Mouse (Mus musculus) heart, adult 2 months (tissue): ENCODE measurements around the gene Rfc2. TPM values are rescaled to one million over a fixed set of nuclear protein-coding genes. Genes with fewer than 3 reads are reported as not detected.
"Not testable (repeated sequence)": the region's sequence is repeated elsewhere in the genome, so short reads cannot be mapped to it uniquely, and the experiment has no call there.

Source experiments
- DNase-seq, 2 experiments: peaks; one replicate each; pipeline ENCODE4 v3.0.0; 2021
- H3K27ac ChIP-seq: fragments of 200-600 bp; 2 replicates; pipeline ENCODE4 v1.8.1; 2022
- H3K27me3 ChIP-seq: fragments of 200-500 bp; 2 replicates; pipeline ENCODE4 v1.6.1; 2012; ENCODE audit warnings: mild to moderate bottlenecking, low read length, inconsistent platforms, mixed read lengths; ENCODE audit not compliant: control insufficient read depth, insufficient read depth
- H3K36me3 ChIP-seq: fragments of 200-500 bp; 2 replicates; pipeline ENCODE4 v1.6.1; 2012; ENCODE audit warnings: low read length, inconsistent platforms; ENCODE audit not compliant: control insufficient read depth, insufficient read depth
- H3K4me1 ChIP-seq: fragments of 200-500 bp; 2 replicates; pipeline ENCODE4 v1.6.1; 2011; ENCODE audit warnings: low read length; ENCODE audit not compliant: control insufficient read depth, insufficient read depth
- H3K4me3 ChIP-seq: fragments of 200-600 bp; 2 replicates; pipeline ENCODE4 v1.8.1; 2022
- H3K79me2 ChIP-seq: fragments of 200-500 bp; replicated peaks from 2 replicates; pipeline ENCODE4 v1.6.1; 2012; ENCODE audit warnings: mild to moderate bottlenecking, inconsistent platforms, low read length, moderate library complexity, mixed read lengths; ENCODE audit not compliant: control insufficient read depth, insufficient read depth
- H3K9ac ChIP-seq: fragments of 200-500 bp; 2 replicates; pipeline ENCODE4 v1.6.1; 2012; ENCODE audit warnings: low read depth, mild to moderate bottlenecking, control low read depth, inconsistent platforms, low read length, mixed read lengths
- CTCF ChIP-seq: fragments of 200-600 bp; IDR thresholded peaks from 2 replicates; pipeline ENCODE4 v1.8.1; 2022; ENCODE audit warnings: antibody characterized with exemption, mild to moderate bottlenecking, moderate library complexity
- EP300 ChIP-seq: fragments of 200-500 bp; IDR thresholded peaks from 2 replicates; pipeline ENCODE4 v1.6.1; 2011; ENCODE audit warnings: low read depth, low read length, control low read depth; ENCODE audit not compliant: insufficient read depth
- POLR2A ChIP-seq: fragments of 200-500 bp; IDR thresholded peaks from 2 replicates; pipeline ENCODE4 v1.6.1; 2011; ENCODE audit warnings: mild to moderate bottlenecking, low read depth, low read length, control low read depth; ENCODE audit not compliant: insufficient read depth
- WGBS: fragments of 180-500 bp; shearing (Covaris S2); methylation state at CpG from one replicate; pipeline ENCODE4 v1.1.7; 2018; 5-methylcytosine and 5-hydroxymethylcytosine counted together
- intact Hi-C: fragments of 180-260 bp; cut with DNase I; formaldehyde crosslinking; loops from one replicate; pipeline ENCODE4 v1.15.1; 2025
- polyA plus RNA-seq: library from polyadenylated mRNA; depleted of rRNA; stranded (reverse); fragments of >200 nt; gene quantifications from 2 replicates; pipeline ENCODE4 v1.2.3, GENCODE M21; 2012
- total RNA-seq, 2 experiments: library from RNA; stranded (reverse); gene quantifications; 2 replicates each; pipeline ENCODE4 v1.2.3; 2021

Rfc2 gene
- total and polyA plus RNA-seq, 3 experiments, result 21.0 to 32.5 (median 24.6) TPM

GRCm38 (mm10) chr5:134639269-134639682 lies 58.1 kb downstream of the Rfc2 start, which contains the start of gene Eif4h:
Gene Eif4h (minus strand): TSS chr5:134639490.
- Histone ChIP-seq H3K27me3 (no peaks in the 10 kb centered on the region), H3K36me3 (peaks cover 21% of the 10 kb centered on the region), H3K27ac (peak within 1 kb of the TSS; percentile 97), H3K9ac (peak within 1 kb of the TSS; percentile 97), H3K79me2 (peaks cover 9% of the 10 kb centered on the region), H3K4me3 (peak within 1 kb of the TSS; percentile 97), H3K4me1 (peaks cover 8% of the 10 kb centered on the region)
- under 1% methylated on average over 49 of the region's 52 CpGs for WGBS
- DNase-seq, result peak; percentile 98 to 99
- TF ChIP-seq EP300, result 0 out of 2 replicates have a peak, but pooled peaks have one; percentile 46
- no peak for TF ChIP-seq CTCF
- peak; percentile 93 for TF ChIP-seq POLR2A
- intact Hi-C loops, result loop anchor here (2.0 kb wide), 2 partner anchors 40 to 56 kb away; no protein-coding TSS in a partner anchor

- Histone ChIP-seq H3K27me3 (no peaks in the 10 kb centered on the region), H3K4me1 (peaks cover 11% of the 10 kb centered on the region), H3K79me2 (peaks cover 7% of the 10 kb centered on the region), H3K27ac (no peak overlapping the region), H3K9ac (no peak overlapping the region), H3K4me3 (no peak overlapping the region), H3K36me3 (peaks cover 16% of the 10 kb centered on the region)
- intact Hi-C loops, result no loop called here
- TF ChIP-seq POLR2A, result no peak
- no peak for TF ChIP-seq CTCF
- no peak for TF ChIP-seq EP300
- DNase-seq, result no peak
- 91% methylated on average over 3 of the region's 3 CpGs for WGBS
Observed at GRCm38 (mm10) chr5:134640371-134640770, 59.2 kb downstream of the Rfc2 start.

- TF ChIP-seq CTCF, result peak; percentile 18; the same call in 1 of the 2 replicates
- TF ChIP-seq EP300, result no peak
- Histone ChIP-seq H3K27ac (peak overlapping the region; percentile 65), H3K36me3 (no peaks in the 10 kb centered on the region), H3K4me3 (no peak overlapping the region), H3K4me1 (peaks cover 7% of the 10 kb centered on the region), H3K9ac (no peak overlapping the region), H3K27me3 (no peaks in the 10 kb centered on the region), H3K79me2 (no peaks in the 10 kb centered on the region)
- intact Hi-C loops, result no loop called here
- DNase-seq, result no peak
- 76% methylated on average over 1 of the region's 1 CpGs for WGBS
Observed at GRCm38 (mm10) chr5:134644121-134644520, 63.0 kb downstream of the Rfc2 start.

- WGBS, result 27% methylated on average over 8 of the region's 8 CpGs
- H3K4me3 ChIP-seq, result no peak overlapping the region
- H3K9ac ChIP-seq, result no peak overlapping the region
Observed at GRCm38 (mm10) chr5:134644643-134645118, 63.5 kb downstream of the Rfc2 start.

GRCm38 (mm10) chr5:134646461-134646860 lies 65.3 kb downstream of the Rfc2 start:
- TF ChIP-seq EP300, result no peak
- intact Hi-C loops, result no loop called here
- H3K9ac ChIP-seq, result no peak overlapping the region
- H3K79me2 ChIP-seq, result no peaks in the 10 kb centered on the region
- no peaks in the 10 kb centered on the region for H3K27me3 ChIP-seq
- DNase-seq, result no peak
- 73% methylated on average over 4 of the region's 4 CpGs for WGBS
- no peak overlapping the region for H3K4me3 ChIP-seq
- H3K36me3 ChIP-seq, result no peaks in the 10 kb centered on the region
- no peak overlapping the region for H3K27ac ChIP-seq
- peaks cover 7% of the 10 kb centered on the region for H3K4me1 ChIP-seq

More at GRCm38 (mm10) chr5:134644643-134645118, 63.5 kb downstream of the Rfc2 start:
- Histone ChIP-seq H3K79me2 (no peaks in the 10 kb centered on the region), H3K27me3 (no peaks in the 10 kb centered on the region), H3K36me3 (no peaks in the 10 kb centered on the region), H3K4me1 (peaks cover 7% of the 10 kb centered on the region), H3K27ac (peak overlapping the region; percentile 65)
- peak; percentile 42 for DNase-seq
- no peak for TF ChIP-seq CTCF
- no peak for TF ChIP-seq POLR2A
- no peak for TF ChIP-seq EP300
- intact Hi-C loops, result no loop called here

- no peaks in the 10 kb centered on the region for H3K79me2 ChIP-seq
- WGBS, result 88% methylated on average over 2 of the region's 2 CpGs
- H3K27ac ChIP-seq, result no peak overlapping the region
- H3K36me3 ChIP-seq, result no peaks in the 10 kb centered on the region
- H3K9ac ChIP-seq, result no peak overlapping the region
- TF ChIP-seq EP300, result no peak
- no peak for TF ChIP-seq CTCF
- TF ChIP-seq POLR2A, result no peak
- peaks cover 7% of the 10 kb centered on the region for H3K4me1 ChIP-seq
- DNase-seq, result no peak
- H3K27me3 ChIP-seq, result no peaks in the 10 kb centered on the region
- H3K4me3 ChIP-seq, result no peak overlapping the region
- intact Hi-C loops, result no loop called here
Observed at GRCm38 (mm10) chr5:134647394-134647793, 66.2 kb downstream of the Rfc2 start.

GRCm38 (mm10) chr5:134648976-134649375 lies 67.8 kb downstream of the Rfc2 start:
- H3K9ac ChIP-seq, H3K79me2 ChIP-seq, H3K36me3 ChIP-seq, H3K4me1 ChIP-seq, H3K4me3 ChIP-seq, intact Hi-C loops, DNase-seq, H3K27me3 ChIP-seq, H3K27ac ChIP-seq: not testable (repeated sequence)
- 55% methylated on average over 3 of the region's 4 CpGs for WGBS
